Mouse (Mus musculus) embryonic facial prominence, embryonic 10.5 days (tissue): Measurements from ENCODE around the gene Ccl21b. TPM values are rescaled to one million over a fixed set of nuclear protein-coding genes. Genes with fewer than 3 reads are reported as not detected.
"Not testable (repeated sequence)": the region's sequence is repeated elsewhere in the genome, so short reads cannot be mapped to it uniquely, and the experiment has no call there.

Experiments
- DNase-seq: peaks from one replicate; pipeline ENCODE4 v3.0.0-alpha.2; 2017; ENCODE audit warnings: low spot score
- H3K27ac ChIP-seq: fragments of 300-500 bp; sonication (generic); replicated peaks from 2 replicates; pipeline ENCODE4 v1.5.1; 2016; ENCODE audit warnings: mild to moderate bottlenecking
- H3K27me3 ChIP-seq: fragments of 300-500 bp; sonication (generic); replicated peaks from 2 replicates; pipeline ENCODE4 v1.6.1; 2016; ENCODE audit warnings: low read depth, mild to moderate bottlenecking; ENCODE audit not compliant: poor library complexity, severe bottlenecking
- H3K36me3 ChIP-seq: fragments of 300-500 bp; sonication (generic); replicated peaks from 2 replicates; pipeline ENCODE4 v1.6.1; 2016; ENCODE audit warnings: mild to moderate bottlenecking, moderate library complexity
- H3K4me1 ChIP-seq: fragments of 300-500 bp; sonication (generic); 2 replicates; pipeline ENCODE4 v1.6.1; 2016
- H3K4me3 ChIP-seq: fragments of 300-500 bp; sonication (generic); 2 replicates; pipeline ENCODE4 v1.5.1; 2016; ENCODE audit warnings: mild to moderate bottlenecking, moderate library complexity
- H3K9me3 ChIP-seq: fragments of 300-500 bp; sonication (generic); 2 replicates; pipeline ENCODE4 v1.6.1; 2016; ENCODE audit warnings: mild to moderate bottlenecking
- WGBS: fragments of 180-500 bp; shearing (Covaris S2); methylation state at CpG from one replicate; pipeline ENCODE4 v1.1.7; 2016; 5-methylcytosine and 5-hydroxymethylcytosine counted together
- polyA plus RNA-seq: library from polyadenylated mRNA; unstranded; fragments of >200 nt; fragmentation: Nextera tagmentation; extraction: Ambion mirVana; gene quantifications from 2 replicates; pipeline ENCODE4 v1.2.1, GENCODE M21; 2016

Ccl21b gene
- polyA plus RNA-seq = not detected in 2 replicates

DNA sequence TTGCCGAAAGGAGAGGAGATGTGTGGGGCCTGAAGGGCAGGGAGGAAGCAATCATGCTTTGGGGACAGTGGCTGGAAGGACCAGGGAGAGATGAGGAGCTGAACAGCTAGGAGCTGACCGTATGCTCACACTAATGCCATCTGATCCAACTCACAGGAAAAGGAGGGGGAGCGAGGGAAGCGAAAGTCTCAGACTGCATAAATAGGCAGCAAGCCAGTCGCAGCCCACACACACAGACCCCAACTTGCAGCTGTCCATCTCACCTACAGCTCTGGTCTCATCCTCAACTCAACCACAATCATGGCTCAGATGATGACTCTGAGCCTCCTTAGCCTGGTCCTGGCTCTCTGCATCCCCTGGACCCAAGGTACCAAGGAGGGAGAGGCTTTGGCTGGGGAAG, at the start of gene Ccl21b:
Gene Ccl21b (plus strand): TSS at position 301 of the 400 bp plus-strand sequence.
- not testable (repeated sequence) for H3K27ac ChIP-seq

GRCm38 (mm10) chr4:42240339-42240738, 15.2 kb upstream of the Ccl21b start, which contains the start of gene Gm10600:
Gm10600 (plus strand) TSS chr4:42240639.
- not testable (repeated sequence) for H3K27ac ChIP-seq, H3K4me1 ChIP-seq, H3K36me3 ChIP-seq, H3K4me3 ChIP-seq, DNase-seq, H3K27me3 ChIP-seq, H3K9me3 ChIP-seq
- WGBS = no CpG with 5 or more reads among the region's 4 CpGs

More for the DNA sequence above, at the start of gene Ccl21b:
- not testable (repeated sequence) for DNase-seq, H3K9me3 ChIP-seq, H3K4me3 ChIP-seq, H3K4me1 ChIP-seq, H3K27me3 ChIP-seq, H3K36me3 ChIP-seq
- no CpG with 5 or more reads among the region's 5 CpGs for WGBS

GRCm38 (mm10) chr4:42293967-42294366, 38.4 kb downstream of the Ccl21b start, which contains the start of gene Gm21953:
Gm21953 (plus strand) TSS chr4:42294267.
- not testable (repeated sequence) for H3K36me3 ChIP-seq, DNase-seq, H3K4me3 ChIP-seq, H3K27me3 ChIP-seq, H3K9me3 ChIP-seq, H3K4me1 ChIP-seq, H3K27ac ChIP-seq
- no CpG with 5 or more reads among the region's 18 CpGs for WGBS

Other genes starting within 250 kb of the Ccl21b start
- not detected in 2 replicates for gene Gm21093, start 221.0 kb upstream of the Ccl21b start, polyA plus RNA-seq
- gene Gm3893, start 164.6 kb upstream of the Ccl21b start, polyA plus RNA-seq = not detected in 2 replicates
- 2.7 TPM in 1 of 2 replicates, not detected in the other for gene Gm13304, start 140.9 kb upstream of the Ccl21b start, polyA plus RNA-seq
- not detected in 2 replicates for gene Gm13306, start 102.3 kb upstream of the Ccl21b start, polyA plus RNA-seq
- gene Gm13305, start 87.2 kb upstream of the Ccl21b start, polyA plus RNA-seq = 0.49 TPM in 1 of 2 replicates, not detected in the other
- not detected in 2 replicates for gene Gm10600, start 15.1 kb upstream of the Ccl21b start, polyA plus RNA-seq
- not detected in 2 replicates for gene Gm21953, start 38.5 kb downstream of the Ccl21b start, polyA plus RNA-seq
- gene Fam205a3, start 62.6 kb downstream of the Ccl21b start, polyA plus RNA-seq = not detected in 2 replicates
- gene Gm21586, start 183.6 kb downstream of the Ccl21b start, polyA plus RNA-seq = not detected in 2 replicates
- gene Gm2163, start 211.0 kb downstream of the Ccl21b start, polyA plus RNA-seq = 0.16 TPM in 1 of 2 replicates, not detected in the other